Mouse (Mus musculus): ENCODE data around the gene Qpctl. TPM values are rescaled to one million over a fixed set of nuclear protein-coding genes. Genes with fewer than 3 reads are reported as not detected.
A peak's percentile ranks its signal among the peaks of the same experiment; 100 is the strongest.

Qpctl gene
- polyA plus RNA-seq, 1 experiment from 2014 or later, result 10.5 TPM

- H3K9me3 ChIP-seq (ENCODE audit: control insufficient read depth, low read length), result no peaks in the 10 kb centered on the region
- peak overlapping the region; percentile 23 for H3K27ac ChIP-seq (ENCODE audit: low read length)
- 44% methylated on average over 2 of the region's 2 CpGs for WGBS
- no peak for ATAC-seq
- H3K9ac ChIP-seq (ENCODE audit: low read depth, low read length), result peak overlapping the region; percentile 87
- no peak overlapping the region for H3K4me2 ChIP-seq (ENCODE audit: low read depth, low read length)
- H3K4me3 ChIP-seq (ENCODE audit: low read length), result peak overlapping the region; percentile 3; the same call in 1 of the 2 replicates
- no peaks in the 10 kb centered on the region for H3K27me3 ChIP-seq (replicated peaks; ENCODE audit: control insufficient read depth, insufficient read depth, low read length)
- peaks cover 38% of the 10 kb centered on the region for H3K4me1 ChIP-seq (ENCODE audit: control insufficient read depth, insufficient read depth, low read length)
- peaks cover 2% of the 10 kb centered on the region; the same call in 1 of the 2 replicates for H3K36me3 ChIP-seq (ENCODE audit: control insufficient read depth, insufficient read depth, low read length)
These were observed 51.9 kb downstream of the Qpctl start for GRCm38 (mm10) chr7:19097217-19097616.

GRCm38 (mm10) chr7:19096421-19096976, 52.6 kb downstream of the Qpctl start:
- H3K9me3 ChIP-seq (ENCODE audit: control insufficient read depth, low read length), result no peaks in the 10 kb centered on the region
- no peak for ATAC-seq
- 53% methylated on average over 5 of the region's 5 CpGs for WGBS

GRCm38 (mm10) chr7:19095751-19096110, 53.4 kb downstream of the Qpctl start:
- Histone ChIP-seq H3K4me3 (ENCODE audit: low read length) (peak overlapping the region; percentile 78), H3K9me3 (ENCODE audit: control insufficient read depth, low read length) (no peaks in the 10 kb centered on the region), H3K4me1 (ENCODE audit: control insufficient read depth, insufficient read depth, low read length) (peaks cover 44% of the 10 kb centered on the region), H3K27me3 (replicated peaks; ENCODE audit: control insufficient read depth, insufficient read depth, low read length) (no peaks in the 10 kb centered on the region), H3K9ac (ENCODE audit: low read depth, low read length) (peak overlapping the region; percentile 87), H3K4me2 (ENCODE audit: low read depth, low read length) (peak overlapping the region; percentile 93), H3K36me3 (ENCODE audit: control insufficient read depth, insufficient read depth, low read length) (peaks cover 2% of the 10 kb centered on the region; the same call in 1 of the 2 replicates), H3K27ac (ENCODE audit: low read length) (peak overlapping the region; percentile 96)
- peak; percentile 2; the same call in 1 of the 2 replicates for ATAC-seq
- WGBS, result under 1% methylated on average over 19 of the region's 19 CpGs

More at GRCm38 (mm10) chr7:19096421-19096976, 52.6 kb downstream of the Qpctl start:
- peak overlapping the region; percentile 87 for H3K9ac ChIP-seq (ENCODE audit: low read depth, low read length)
- peak overlapping the region; percentile 96 for H3K27ac ChIP-seq (ENCODE audit: low read length)
- H3K27me3 ChIP-seq (replicated peaks; ENCODE audit: control insufficient read depth, insufficient read depth, low read length), result no peaks in the 10 kb centered on the region
- H3K4me3 ChIP-seq (ENCODE audit: low read length), result peak overlapping the region; percentile 78
- peak overlapping the region; percentile 93 for H3K4me2 ChIP-seq (ENCODE audit: low read depth, low read length)
- peaks cover 44% of the 10 kb centered on the region for H3K4me1 ChIP-seq (ENCODE audit: control insufficient read depth, insufficient read depth, low read length)
- peaks cover 2% of the 10 kb centered on the region; the same call in 1 of the 2 replicates for H3K36me3 ChIP-seq (ENCODE audit: control insufficient read depth, insufficient read depth, low read length)

- Histone ChIP-seq H3K9me3 (ENCODE audit: control insufficient read depth, low read length) (no peaks in the 10 kb centered on the region), H3K9ac (ENCODE audit: low read depth, low read length) (peak overlapping the region; percentile 87), H3K4me2 (ENCODE audit: low read depth, low read length) (peak overlapping the region; percentile 93), H3K4me1 (ENCODE audit: control insufficient read depth, insufficient read depth, low read length) (peaks cover 44% of the 10 kb centered on the region), H3K27ac (ENCODE audit: low read length) (peak overlapping the region; percentile 96), H3K36me3 (ENCODE audit: control insufficient read depth, insufficient read depth, low read length) (peaks cover 2% of the 10 kb centered on the region; the same call in 1 of the 2 replicates), H3K4me3 (ENCODE audit: low read length) (peak overlapping the region; percentile 78), H3K27me3 (replicated peaks; ENCODE audit: control insufficient read depth, insufficient read depth, low read length) (no peaks in the 10 kb centered on the region)
- 0 out of 2 replicates have a peak, but pooled peaks have one; percentile 0 for ATAC-seq
- under 1% methylated on average over 87 of the region's 87 CpGs for WGBS
These were observed 54.0 kb downstream of the Qpctl start for GRCm38 (mm10) chr7:19094826-19095750.

GRCm38 (mm10) chr7:19094471-19094825, 54.6 kb downstream of the Qpctl start, which contains the start of gene Six5:
Gene Six5 (plus strand): TSS chr7:19094594.
- Histone ChIP-seq H3K27me3 (replicated peaks; ENCODE audit: control insufficient read depth, insufficient read depth, low read length) (no peaks in the 10 kb centered on the region), H3K36me3 (ENCODE audit: control insufficient read depth, insufficient read depth, low read length) (peaks cover 2% of the 10 kb centered on the region; the same call in 1 of the 2 replicates), H3K4me2 (ENCODE audit: low read depth, low read length) (peak within 1 kb of the TSS; percentile 93), H3K9ac (ENCODE audit: low read depth, low read length) (peak within 1 kb of the TSS; percentile 87), H3K4me3 (ENCODE audit: low read length) (peak within 1 kb of the TSS; percentile 78), H3K27ac (ENCODE audit: low read length) (peak within 1 kb of the TSS; percentile 96), H3K4me1 (ENCODE audit: control insufficient read depth, insufficient read depth, low read length) (peaks cover 44% of the 10 kb centered on the region), H3K9me3 (ENCODE audit: control insufficient read depth, low read length) (no peaks in the 10 kb centered on the region)
- ATAC-seq, result peak; percentile 8; the same call in 1 of the 2 replicates
- WGBS, result 0% methylated on average over 25 of the region's 36 CpGs

GRCm38 (mm10) chr7:19093537-19094385, 55.3 kb downstream of the Qpctl start:
- Histone ChIP-seq H3K4me2 (ENCODE audit: low read depth, low read length) (peak overlapping the region; percentile 93), H3K36me3 (ENCODE audit: control insufficient read depth, insufficient read depth, low read length) (peaks cover 2% of the 10 kb centered on the region; the same call in 1 of the 2 replicates), H3K4me1 (ENCODE audit: control insufficient read depth, insufficient read depth, low read length) (peaks cover 44% of the 10 kb centered on the region), H3K27ac (ENCODE audit: low read length) (peak overlapping the region; percentile 96), H3K27me3 (replicated peaks; ENCODE audit: control insufficient read depth, insufficient read depth, low read length) (no peaks in the 10 kb centered on the region), H3K4me3 (ENCODE audit: low read length) (peak overlapping the region; percentile 78), H3K9me3 (ENCODE audit: control insufficient read depth, low read length) (no peaks in the 10 kb centered on the region), H3K9ac (ENCODE audit: low read depth, low read length) (peak overlapping the region; percentile 87)
- WGBS, result under 1% methylated on average over 45 of the region's 45 CpGs
- peak; percentile 88 for ATAC-seq

- peaks cover 2% of the 10 kb centered on the region; the same call in 1 of the 2 replicates for H3K36me3 ChIP-seq (ENCODE audit: control insufficient read depth, insufficient read depth, low read length)
- peak overlapping the region; percentile 68 for H3K9ac ChIP-seq (ENCODE audit: low read depth, low read length)
- H3K4me3 ChIP-seq (ENCODE audit: low read length), result peak overlapping the region; percentile 78
- peak overlapping the region; percentile 93 for H3K4me2 ChIP-seq (ENCODE audit: low read depth, low read length)
- peak; percentile 48 for ATAC-seq
- no peaks in the 10 kb centered on the region for H3K9me3 ChIP-seq (ENCODE audit: control insufficient read depth, low read length)
- 0% methylated on average over 11 of the region's 15 CpGs for WGBS
- peaks cover 44% of the 10 kb centered on the region for H3K4me1 ChIP-seq (ENCODE audit: control insufficient read depth, insufficient read depth, low read length)
- peak overlapping the region; percentile 96 for H3K27ac ChIP-seq (ENCODE audit: low read length)
- H3K27me3 ChIP-seq (replicated peaks; ENCODE audit: control insufficient read depth, insufficient read depth, low read length), result no peaks in the 10 kb centered on the region
These were observed 55.9 kb downstream of the Qpctl start for GRCm38 (mm10) chr7:19093174-19093521.

- Histone ChIP-seq H3K4me1 (ENCODE audit: control insufficient read depth, insufficient read depth, low read length) (peaks cover 39% of the 10 kb centered on the region), H3K27me3 (replicated peaks; ENCODE audit: control insufficient read depth, insufficient read depth, low read length) (no peaks in the 10 kb centered on the region), H3K4me2 (ENCODE audit: low read depth, low read length) (peak overlapping the region; percentile 93), H3K9me3 (ENCODE audit: control insufficient read depth, low read length) (no peaks in the 10 kb centered on the region), H3K4me3 (ENCODE audit: low read length) (peak overlapping the region; percentile 78), H3K36me3 (ENCODE audit: control insufficient read depth, insufficient read depth, low read length) (peaks cover 5% of the 10 kb centered on the region; the same call in 1 of the 2 replicates), H3K27ac (ENCODE audit: low read length) (peak overlapping the region; percentile 96), H3K9ac (ENCODE audit: low read depth, low read length) (peak overlapping the region; percentile 68)
- peak; percentile 19 for ATAC-seq
- WGBS, result 11% methylated on average over 38 of the region's 38 CpGs
These were observed 56.5 kb downstream of the Qpctl start for GRCm38 (mm10) chr7:19092381-19093173.

Data from intestine, embryonic 16.5 days (tissue).